Mouse (Mus musculus) heart, adult 2 months (tissue): ENCODE data around the gene Ttyh2. TPM values are rescaled to one million over a fixed set of nuclear protein-coding genes. Genes with fewer than 3 reads are reported as not detected.

ENCODE experiments used
- DNase-seq, 2 experiments: peaks; one replicate each; pipeline ENCODE4 v3.0.0; 2021
- H3K27ac ChIP-seq: fragments of 200-600 bp; 2 replicates; pipeline ENCODE4 v1.8.1; 2022
- H3K27me3 ChIP-seq: fragments of 200-500 bp; 2 replicates; pipeline ENCODE4 v1.6.1; 2012; ENCODE audit warnings: mild to moderate bottlenecking, low read length, inconsistent platforms, mixed read lengths; ENCODE audit not compliant: control insufficient read depth, insufficient read depth
- H3K36me3 ChIP-seq: fragments of 200-500 bp; 2 replicates; pipeline ENCODE4 v1.6.1; 2012; ENCODE audit warnings: low read length, inconsistent platforms; ENCODE audit not compliant: control insufficient read depth, insufficient read depth
- H3K4me1 ChIP-seq: fragments of 200-500 bp; 2 replicates; pipeline ENCODE4 v1.6.1; 2011; ENCODE audit warnings: low read length; ENCODE audit not compliant: control insufficient read depth, insufficient read depth
- H3K4me3 ChIP-seq: fragments of 200-600 bp; 2 replicates; pipeline ENCODE4 v1.8.1; 2022
- H3K79me2 ChIP-seq: fragments of 200-500 bp; replicated peaks from 2 replicates; pipeline ENCODE4 v1.6.1; 2012; ENCODE audit warnings: mild to moderate bottlenecking, inconsistent platforms, low read length, moderate library complexity, mixed read lengths; ENCODE audit not compliant: control insufficient read depth, insufficient read depth
- H3K9ac ChIP-seq: fragments of 200-500 bp; 2 replicates; pipeline ENCODE4 v1.6.1; 2012; ENCODE audit warnings: low read depth, mild to moderate bottlenecking, control low read depth, inconsistent platforms, low read length, mixed read lengths
- CTCF ChIP-seq: fragments of 200-600 bp; IDR thresholded peaks from 2 replicates; pipeline ENCODE4 v1.8.1; 2022; ENCODE audit warnings: antibody characterized with exemption, mild to moderate bottlenecking, moderate library complexity
- EP300 ChIP-seq: fragments of 200-500 bp; IDR thresholded peaks from 2 replicates; pipeline ENCODE4 v1.6.1; 2011; ENCODE audit warnings: low read depth, low read length, control low read depth; ENCODE audit not compliant: insufficient read depth
- POLR2A ChIP-seq: fragments of 200-500 bp; IDR thresholded peaks from 2 replicates; pipeline ENCODE4 v1.6.1; 2011; ENCODE audit warnings: mild to moderate bottlenecking, low read depth, low read length, control low read depth; ENCODE audit not compliant: insufficient read depth
- WGBS: fragments of 180-500 bp; shearing (Covaris S2); methylation state at CpG from one replicate; pipeline ENCODE4 v1.1.7; 2018; 5-methylcytosine and 5-hydroxymethylcytosine counted together
- intact Hi-C: fragments of 180-260 bp; cut with DNase I; formaldehyde crosslinking; loops from one replicate; pipeline ENCODE4 v1.15.1; 2025
- polyA plus RNA-seq: library from polyadenylated mRNA; depleted of rRNA; stranded (reverse); fragments of >200 nt; gene quantifications from 2 replicates; pipeline ENCODE4 v1.2.3, GENCODE M21; 2012
- total RNA-seq, 2 experiments: library from RNA; stranded (reverse); gene quantifications; 2 replicates each; pipeline ENCODE4 v1.2.3; 2021

The Ttyh2 gene
- total and polyA plus RNA-seq, 3 experiments: 4.3 to 6.3 (median 4.9) TPM

GRCm38 (mm10) chr11:114683722-114684621 is 8.7 kb downstream of the Ttyh2 start:
- Histone ChIP-seq H3K27ac (no peak overlapping the region), H3K9ac (no peak overlapping the region), H3K4me1 (peaks cover 7% of the 10 kb centered on the region), H3K4me3 (no peak overlapping the region), H3K27me3 (no peaks in the 10 kb centered on the region), H3K79me2 (no peaks in the 10 kb centered on the region), H3K36me3 (no peaks in the 10 kb centered on the region)
- WGBS: 75% methylated on average over 20 of the region's 20 CpGs
- intact Hi-C loops: no loop called here
- TF ChIP-seq EP300 (no peak), CTCF (no peak), POLR2A (no peak)
- no peak for DNase-seq

DNA sequence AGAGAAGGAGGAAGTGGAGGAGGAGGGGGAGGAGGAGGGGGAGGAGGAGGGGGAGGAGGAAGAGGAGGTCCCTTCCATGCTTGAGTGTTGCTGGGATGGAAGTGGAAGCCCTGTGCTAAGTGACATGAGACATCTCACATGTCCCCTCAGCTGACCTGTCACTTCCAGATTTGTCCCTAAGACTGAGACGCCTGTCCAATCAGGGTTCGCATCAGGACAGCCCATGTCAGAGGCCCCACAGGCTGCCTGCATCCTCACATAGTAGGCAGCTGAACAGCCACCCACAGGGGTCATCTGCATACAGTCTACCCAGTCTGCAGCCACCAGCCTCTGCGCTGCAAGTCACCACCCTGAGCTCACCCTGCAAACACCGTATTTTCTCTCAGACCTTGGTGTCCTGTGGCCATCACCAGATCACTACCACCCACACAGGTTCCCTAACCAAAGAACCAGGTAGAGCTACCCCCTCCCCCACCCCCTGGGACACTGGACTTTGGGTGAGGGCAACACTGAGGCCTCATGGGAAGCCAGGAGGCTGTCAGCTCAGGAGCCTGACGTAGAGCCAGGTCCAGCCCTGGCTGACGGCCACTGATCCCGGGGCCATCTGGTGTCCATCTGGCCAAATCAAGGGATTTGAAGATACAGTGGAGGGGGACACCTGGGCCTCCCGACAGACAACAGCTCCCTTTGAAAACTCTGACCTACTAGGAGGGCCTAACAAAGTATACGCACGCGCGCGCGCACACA is 9.6 kb downstream of the Ttyh2 start:
- Histone ChIP-seq H3K79me2 (no peaks in the 10 kb centered on the region), H3K4me1 (peaks cover 4% of the 10 kb centered on the region), H3K27ac (no peak overlapping the region), H3K9ac (no peak overlapping the region), H3K27me3 (no peaks in the 10 kb centered on the region), H3K36me3 (no peaks in the 10 kb centered on the region), H3K4me3 (no peak overlapping the region)
- WGBS: 58% methylated on average over 14 of the region's 14 CpGs
- TF ChIP-seq POLR2A (no peak), CTCF (no peak), EP300 (no peak)
- no peak for DNase-seq
- intact Hi-C loops: no loop called here

- no peak for TF ChIP-seq CTCF
- TF ChIP-seq EP300: no peak
- no peak for TF ChIP-seq POLR2A
- Histone ChIP-seq H3K27me3 (no peaks in the 10 kb centered on the region), H3K36me3 (no peaks in the 10 kb centered on the region), H3K9ac (no peak overlapping the region), H3K27ac (no peak overlapping the region), H3K4me3 (no peak overlapping the region), H3K79me2 (no peaks in the 10 kb centered on the region), H3K4me1 (peaks cover 3% of the 10 kb centered on the region)
- intact Hi-C loops: no loop called here
- DNase-seq: no peak
- 73% methylated on average over 9 of the region's 9 CpGs for WGBS
These were observed 10.4 kb downstream of the Ttyh2 start for GRCm38 (mm10) chr11:114685526-114686040.

- Histone ChIP-seq H3K9ac (no peak overlapping the region), H3K36me3 (no peaks in the 10 kb centered on the region), H3K4me1 (peaks cover 3% of the 10 kb centered on the region), H3K79me2 (no peaks in the 10 kb centered on the region), H3K27me3 (no peaks in the 10 kb centered on the region), H3K27ac (no peak overlapping the region), H3K4me3 (no peak overlapping the region)
- no peak for DNase-seq
- 95% methylated on average over 16 of the region's 16 CpGs for WGBS
- intact Hi-C loops: no loop called here
- TF ChIP-seq CTCF: no peak
- TF ChIP-seq EP300: no peak
- no peak for TF ChIP-seq POLR2A
These were observed 11.2 kb downstream of the Ttyh2 start for GRCm38 (mm10) chr11:114686221-114686959.

DNA sequence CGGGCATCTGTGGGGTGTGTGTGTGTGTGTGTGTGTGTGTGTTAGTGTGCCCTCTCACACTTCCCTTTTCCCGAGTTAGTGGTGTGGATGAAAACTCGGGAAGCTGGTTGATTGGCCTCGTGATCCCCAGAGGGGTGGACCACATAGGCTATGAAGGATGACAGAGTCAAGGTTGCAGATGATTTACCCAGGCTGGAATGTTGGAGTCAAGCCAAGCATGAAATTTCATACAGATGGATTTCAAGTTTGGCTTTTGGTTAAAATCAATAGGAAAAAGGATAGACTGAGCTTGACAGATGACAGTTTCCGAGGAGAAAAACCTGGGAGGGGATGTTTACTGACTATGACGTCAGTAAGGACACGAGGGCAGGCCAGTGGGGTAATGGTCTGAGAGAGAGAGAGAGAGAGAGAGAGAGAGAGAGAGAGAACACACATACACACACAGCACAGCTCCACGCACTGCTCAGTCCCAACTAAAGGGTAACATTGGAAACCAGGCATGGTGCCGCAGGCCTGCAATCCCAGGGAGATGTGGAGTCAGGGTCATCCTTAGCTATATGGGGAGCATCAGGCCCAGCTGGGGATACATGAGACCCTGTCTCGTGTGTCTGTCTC is 12.4 kb downstream of the Ttyh2 start:
- no peak for TF ChIP-seq CTCF
- no peak for TF ChIP-seq POLR2A
- no peak for TF ChIP-seq EP300
- 47% methylated on average over 9 of the region's 10 CpGs for WGBS
- no peak overlapping the region for H3K27ac ChIP-seq
- intact Hi-C loops: no loop called here
- no peak overlapping the region for H3K9ac ChIP-seq
- no peaks in the 10 kb centered on the region for H3K79me2 ChIP-seq
- no peaks in the 10 kb centered on the region for H3K36me3 ChIP-seq
- no peak for DNase-seq
- no peak overlapping the region for H3K4me3 ChIP-seq
- H3K27me3 ChIP-seq: no peaks in the 10 kb centered on the region
- peaks cover 3% of the 10 kb centered on the region for H3K4me1 ChIP-seq
